Mouse (Mus musculus) c-Kit-positive CD71-positive TER-119-positive erythroid progenitor cells, embryonic 14.5 days (primary cell): ENCODE measurements around the gene Gfer.

Experiments used
- DNase-seq: peaks from one replicate; pipeline ENCODE4 v3.0.0-alpha.2; 2013; ENCODE audit warnings: low spot score

The Gfer gene

GRCm38 (mm10) chr17:24647493-24647892, 48.5 kb downstream of the Gfer start:
- no peak for DNase-seq

GRCm38 (mm10) chr17:24646381-24646780, 49.6 kb downstream of the Gfer start:
- DNase-seq: no peak

- DNase-seq: no peak
Measured at GRCm38 (mm10) chr17:24645916-24646315, 50.0 kb downstream of the Gfer start.

GRCm38 (mm10) chr17:24644875-24645721, 50.9 kb downstream of the Gfer start:
- no peak for DNase-seq

- DNase-seq: no peak
Measured at GRCm38 (mm10) chr17:24644030-24644715, 51.8 kb downstream of the Gfer start.
